Comparison of ENCODE assay signal across 10 mouse cellular contexts in genomic region chr7:24587330-24588105, GRCm38 (mm10). TPM values are rescaled to one million over a fixed set of nuclear protein-coding genes. Genes with fewer than 3 reads are reported as not detected.
DNase-seq lines count a peak whose midpoint lies in the region; ATAC-seq and TF ChIP-seq lines count a peak whose summit lies in the region.
"Had no signal": no experiment of that assay in that cellular context is flagged by ENCODE, and none has a peak within 500 bp of the region (broad histone marks: within the 10 kb centered on the region; RNA-seq: fewer than 3 reads in every experiment).

Gene Ethe1 (plus strand): TSS chr7:24587543.
Gene Zfp575 (minus strand): TSS chr7:24587641.

- TF ChIP-seq CTCF in kidney, adult 2 months (conservative IDR thresholded peaks at IDR 0.05; ENCODE audit: insufficient read depth, insufficient read length, low read depth, low read length), result no peak
- TF ChIP-seq CTCF in gastrocnemius, adult 2 months (IDR thresholded peaks at IDR 0.05), result no peak

- peak within 1 kb of the TSS; percentile 35 for H3K4me3 ChIP-seq in kidney, adult 2 months (ENCODE audit: insufficient read depth, low read depth, low read length)
- peak within 1 kb of the TSS; percentile 68 for H3K4me3 ChIP-seq in gastrocnemius, adult 2 months
- peak within 1 kb of the TSS; percentile 51 for H3K4me3 ChIP-seq in intestine, embryonic 15.5 days (replicated peaks)
- peak within 1 kb of the TSS; percentile 47 for H3K4me3 ChIP-seq in limb, embryonic 14.5 days (replicated peaks; ENCODE audit: low read length)
- peak within 1 kb of the TSS; percentile 61 for H3K4me3 ChIP-seq in neural tube, embryonic 13.5 days
- H3K4me3 ChIP-seq: myocyte had no signal

- no peak within 1 kb of the TSS; the same call in 1 of the 2 replicates for H3K27ac ChIP-seq in kidney, adult 2 months (ENCODE audit: insufficient read depth, low read depth, low read length)
- H3K27ac ChIP-seq in gastrocnemius, adult 2 months, result no peak within 1 kb of the TSS
- peak within 1 kb of the TSS; percentile 59; the same call in 1 of the 2 replicates for H3K27ac ChIP-seq in intestine, embryonic 15.5 days
- peak within 1 kb of the TSS; percentile 30; the same call in 1 of the 2 replicates for H3K27ac ChIP-seq in limb, embryonic 14.5 days (replicated peaks; ENCODE audit: low read depth, low read length)
- H3K27ac ChIP-seq in neural tube, embryonic 13.5 days (replicated peaks), result peak within 1 kb of the TSS; percentile 62; the same call in 1 of the 2 replicates

- H3K4me2 ChIP-seq in intestine, embryonic 15.5 days (replicated peaks), result peak within 1 kb of the TSS; percentile 87
- peak within 1 kb of the TSS; percentile 61 for H3K4me2 ChIP-seq in limb, embryonic 14.5 days (replicated peaks; ENCODE audit: low read depth, low read length, severe bottlenecking)
- H3K4me2 ChIP-seq in neural tube, embryonic 13.5 days, result peak within 1 kb of the TSS; percentile 72

- peak within 1 kb of the TSS; percentile 60 for H3K9ac ChIP-seq in intestine, embryonic 15.5 days
- peak within 1 kb of the TSS; percentile 63 for H3K9ac ChIP-seq in limb, embryonic 14.5 days (ENCODE audit: low read depth, low read length, severe bottlenecking)
- H3K9ac ChIP-seq in neural tube, embryonic 13.5 days, result peak within 1 kb of the TSS; percentile 85

- H3K9me3 ChIP-seq in intestine, embryonic 15.5 days, result no peaks in the 10 kb centered on the region
- no peaks in the 10 kb centered on the region for H3K9me3 ChIP-seq in limb, embryonic 14.5 days (ENCODE audit: control insufficient read depth, low read length)
- no peaks in the 10 kb centered on the region for H3K9me3 ChIP-seq in neural tube, embryonic 13.5 days

- peak; percentile 61 for ATAC-seq in intestine, embryonic 15.5 days
- ATAC-seq in limb, embryonic 14.5 days (ENCODE audit: low FRiP score, low read depth), result peak; percentile 78
- peak; percentile 81 for ATAC-seq in neural tube, embryonic 13.5 days (ENCODE audit: low read depth)

- DNase-seq in kidney, adult 2 months, result no peak
- DNase-seq in kidney, adult 8-10 months, result no peak
- peak; percentile 70 to 77 for DNase-seq in cerebellum, postnatal 4 days (ENCODE audit: low spot score in 2 of 2)
- DNase-seq in gastrocnemius, adult 2 months, result peak; percentile 71
- DNase-seq in limb, embryonic 14.5 days (ENCODE audit: low spot score), result peak; percentile 74
- peak; percentile 61 for DNase-seq in thymus, postnatal 25 days

- no peak for TF ChIP-seq POLR2A in kidney, adult 2 months (IDR thresholded peaks at IDR 0.05; ENCODE audit: low read depth, low read length)
- peak; percentile 89; the same call in 1 of the 2 replicates for TF ChIP-seq POLR2A in limb, embryonic 14.5 days (IDR thresholded peaks at IDR 0.05; ENCODE audit: borderline replicate concordance, extremely low read depth, insufficient read depth, insufficient read length)

- H3K27me3 ChIP-seq in kidney, adult 2 months (replicated peaks; ENCODE audit: control insufficient read depth, insufficient read depth, low read length), result no peaks in the 10 kb centered on the region
- peaks cover 23% of the 10 kb centered on the region for H3K27me3 ChIP-seq in intestine, embryonic 15.5 days (replicated peaks)
- H3K27me3 ChIP-seq in limb, embryonic 14.5 days (ENCODE audit: control insufficient read depth, insufficient read depth, low read length), result peaks cover 28% of the 10 kb centered on the region
- peaks cover 25% of the 10 kb centered on the region for H3K27me3 ChIP-seq in neural tube, embryonic 13.5 days

- H3K36me3 ChIP-seq in kidney, adult 2 months (ENCODE audit: control insufficient read depth, insufficient read depth, low read length), result no peaks in the 10 kb centered on the region
- H3K36me3 ChIP-seq in intestine, embryonic 15.5 days, result no peaks in the 10 kb centered on the region
- no peaks in the 10 kb centered on the region for H3K36me3 ChIP-seq in limb, embryonic 14.5 days (ENCODE audit: control insufficient read depth, insufficient read depth, low read length)
- no peaks in the 10 kb centered on the region for H3K36me3 ChIP-seq in neural tube, embryonic 13.5 days
- H3K36me3 ChIP-seq: G1E had no signal

- intact Hi-C loops in gastrocnemius, adult 2 months (cut with DNase I), result no loop called here

- WGBS in kidney, adult 2 months, result 14% methylated on average over 30 of the region's 30 CpGs
- WGBS in intestine, embryonic 15.5 days, result 8% methylated on average over 30 of the region's 30 CpGs
- 11% methylated on average over 29 of the region's 30 CpGs for WGBS in limb, embryonic 14.5 days
- 9% methylated on average over 30 of the region's 30 CpGs for WGBS in neural tube, embryonic 13.5 days

- peaks cover 4% of the 10 kb centered on the region for H3K4me1 ChIP-seq in kidney, adult 2 months (ENCODE audit: control insufficient read depth, insufficient read depth, low read length)
- H3K4me1 ChIP-seq in intestine, embryonic 15.5 days (replicated peaks), result peaks cover 18% of the 10 kb centered on the region
- H3K4me1 ChIP-seq in limb, embryonic 14.5 days (ENCODE audit: control insufficient read depth, insufficient read depth, low read length), result peaks cover 6% of the 10 kb centered on the region
- H3K4me1 ChIP-seq in neural tube, embryonic 13.5 days (replicated peaks), result peaks cover 13% of the 10 kb centered on the region

RNA-seq across cellular contexts. Expression of gene Ethe1, which starts in this region (rescaled TPM):
- 172 and 173 TPM in 2 replicates for polyA plus RNA-seq in kidney, adult 2 months (2012; rRNA removed)
- 10 to 100 TPM; 22.0 to 27.4 TPM for total RNA-seq in gastrocnemius, adult 2 months (2021)
- 35.7 and 36.7 TPM in 2 replicates for polyA plus RNA-seq in intestine, embryonic 15.5 days (2015; fragmentation: Nextera tagmentation; extraction: Ambion mirVana)
- polyA plus RNA-seq in limb, embryonic 14.5 days (2012; rRNA removed), result 19.9 and 21.9 TPM in 2 replicates
- polyA plus RNA-seq in limb, embryonic 14.5 days (2014; fragmentation: Nextera tagmentation; extraction: Ambion mirVana), result 30.7 and 31.5 TPM in 2 replicates
- polyA plus RNA-seq in neural tube, embryonic 13.5 days (2015; fragmentation: Nextera tagmentation; extraction: Ambion mirVana), result 18.1 and 21.9 TPM in 2 replicates

RNA-seq across cellular contexts. Expression of gene Zfp575, which starts in this region (rescaled TPM):
- 0.11 and 0.15 TPM in 2 replicates for polyA plus RNA-seq in kidney, adult 2 months (2012; rRNA removed)
- total RNA-seq in gastrocnemius, adult 2 months (2021), result under 1 TPM in 1 of 2 experiments, not detected in 1; 0.17 TPM
- 3.2 and 3.6 TPM in 2 replicates for polyA plus RNA-seq in intestine, embryonic 15.5 days (2015; fragmentation: Nextera tagmentation; extraction: Ambion mirVana)
- polyA plus RNA-seq in limb, embryonic 14.5 days (2012; rRNA removed), result 4.5 and 7.6 TPM in 2 replicates
- 5.0 TPM in 2 replicates for polyA plus RNA-seq in limb, embryonic 14.5 days (2014; fragmentation: Nextera tagmentation; extraction: Ambion mirVana)
- polyA plus RNA-seq in neural tube, embryonic 13.5 days (2015; fragmentation: Nextera tagmentation; extraction: Ambion mirVana), result 7.7 and 8.4 TPM in 2 replicates
- polyA plus RNA-seq: G1E had no signal

Comparison
In these comparisons a context has a peak if more than half of its experiments do, and no peak if none do; other contexts are left out.
1. DNase-seq: peak in cerebellum, postnatal 4 days (2 of 2), gastrocnemius, adult 2 months (single experiment), limb, embryonic 14.5 days (single experiment) and thymus, postnatal 25 days (single experiment); none in kidney, adult 2 months (single experiment) and kidney, adult 8-10 months (0 of 2).
2. H3K27ac ChIP-seq: peak in intestine, embryonic 15.5 days (single experiment), limb, embryonic 14.5 days (single experiment) and neural tube, embryonic 13.5 days (single experiment); none in kidney, adult 2 months (single experiment) and gastrocnemius, adult 2 months (single experiment).
3. Peak in every context shown above with its lines, with median percentiles within 50 percentile points of each other: H3K4me3 ChIP-seq, ATAC-seq, H3K4me2 ChIP-seq and H3K9ac ChIP-seq.